Mouse (Mus musculus) midbrain, embryonic 16.5 days (tissue): ENCODE results near the gene Pigv. TPM values are rescaled to one million over a fixed set of nuclear protein-coding genes. Genes with fewer than 3 reads are reported as not detected.

Source experiments
- ATAC-seq: fragments of 200-750 bp; cut with Nextera tagmentation; 2 replicates; pipeline ENCODE4 v1.8.0; 2017; ENCODE audit warnings: moderate TSS enrichment
- H3K27ac ChIP-seq: fragments of 300-500 bp; sonication (generic); 2 replicates; pipeline ENCODE4 v1.5.1; 2014; ENCODE audit warnings: mild to moderate bottlenecking, low read length, mixed read lengths
- H3K27me3 ChIP-seq: fragments of 300-500 bp; sonication (generic); 2 replicates; pipeline ENCODE4 v1.6.1; 2014; ENCODE audit warnings: low read depth, low read length, mixed read lengths; ENCODE audit not compliant: control insufficient read depth, insufficient read depth
- H3K36me3 ChIP-seq: fragments of 300-500 bp; sonication (generic); 2 replicates; pipeline ENCODE4 v1.6.1; 2014; ENCODE audit warnings: mild to moderate bottlenecking, low read length, moderate library complexity, mixed read lengths; ENCODE audit not compliant: control insufficient read depth, insufficient read depth
- H3K4me1 ChIP-seq: fragments of 300-500 bp; sonication (generic); 2 replicates; pipeline ENCODE4 v1.6.1; 2014; ENCODE audit warnings: mild to moderate bottlenecking, low read length, mixed read lengths; ENCODE audit not compliant: control insufficient read depth, insufficient read depth
- H3K4me2 ChIP-seq: fragments of 300-500 bp; sonication (generic); 2 replicates; pipeline ENCODE4 v1.6.1; 2014; ENCODE audit warnings: mild to moderate bottlenecking, low read length, mixed read lengths
- H3K4me3 ChIP-seq: fragments of 300-500 bp; sonication (generic); 2 replicates; pipeline ENCODE4 v1.5.1; 2014; ENCODE audit warnings: low read depth, mild to moderate bottlenecking, low read length, moderate library complexity, mixed read lengths
- H3K9ac ChIP-seq: fragments of 300-500 bp; sonication (generic); 2 replicates; pipeline ENCODE4 v1.6.1; 2014; ENCODE audit warnings: low read depth, low read length, mixed read lengths
- H3K9me3 ChIP-seq: fragments of 300-500 bp; sonication (generic); replicated peaks from 2 replicates; pipeline ENCODE4 v1.6.1; 2014; ENCODE audit warnings: mild to moderate bottlenecking, low read length, mixed read lengths; ENCODE audit not compliant: control insufficient read depth, poor library complexity, severe bottlenecking
- WGBS: fragments of 180-500 bp; shearing (Covaris S2); extraction: QIAGEN DNeasy Blood & Tissue Kit; methylation state at CpG from one replicate; pipeline ENCODE4 v1.1.7; 2014; 5-methylcytosine and 5-hydroxymethylcytosine counted together
- polyA plus RNA-seq: library from polyadenylated mRNA; unstranded; fragments of >200 nt; fragmentation: Nextera tagmentation; extraction: Ambion mirVana; gene quantifications from 2 replicates; pipeline ENCODE4 v1.2.1, GENCODE M21; 2015

Gene Pigv
- polyA plus RNA-seq, 1 experiment from 2014 or later, result 18.5 TPM

- Histone ChIP-seq H3K4me2 (no peak overlapping the region), H3K9me3 (no peaks in the 10 kb centered on the region), H3K4me3 (no peak overlapping the region), H3K4me1 (no peaks in the 10 kb centered on the region), H3K27ac (0 out of 2 replicates have a peak overlapping the region, but pooled peaks have one; percentile 32), H3K27me3 (no peaks in the 10 kb centered on the region), H3K9ac (no peak overlapping the region), H3K36me3 (0 out of 2 replicates have a peak, but pooled peaks cover 3% of the 10 kb centered on the region)
- WGBS, result 80% methylated on average over 11 of the region's 11 CpGs
- ATAC-seq, result no peak
Measured at GRCm38 (mm10) chr4:133700905-133701368, 28.5 kb upstream of the Pigv start.

GRCm38 (mm10) chr4:133695363-133695762 lies 22.9 kb upstream of the Pigv start:
- no peak for ATAC-seq
- H3K4me3 ChIP-seq, result no peak overlapping the region
- H3K9me3 ChIP-seq, result no peaks in the 10 kb centered on the region
- H3K27me3 ChIP-seq, result no peaks in the 10 kb centered on the region
- H3K4me1 ChIP-seq, result no peaks in the 10 kb centered on the region
- no peak overlapping the region for H3K9ac ChIP-seq
- peaks cover 43% of the 10 kb centered on the region for H3K36me3 ChIP-seq
- no peak overlapping the region for H3K4me2 ChIP-seq
- no peak overlapping the region for H3K27ac ChIP-seq
- 87% methylated on average over 3 of the region's 3 CpGs for WGBS

- H3K4me1 ChIP-seq, result no peaks in the 10 kb centered on the region
- no peak overlapping the region for H3K4me3 ChIP-seq
- H3K27me3 ChIP-seq, result no peaks in the 10 kb centered on the region
- no peaks in the 10 kb centered on the region for H3K9me3 ChIP-seq
- ATAC-seq, result no peak
- WGBS, result 61% methylated on average over 5 of the region's 5 CpGs
- peaks cover 63% of the 10 kb centered on the region for H3K36me3 ChIP-seq
- H3K27ac ChIP-seq, result no peak overlapping the region
- H3K9ac ChIP-seq, result no peak overlapping the region
- H3K4me2 ChIP-seq, result no peak overlapping the region
Measured at GRCm38 (mm10) chr4:133690252-133690651, 17.8 kb upstream of the Pigv start.

GRCm38 (mm10) chr4:133688417-133689067 lies 16.1 kb upstream of the Pigv start:
- ATAC-seq, result no peak
- Histone ChIP-seq H3K4me2 (no peak overlapping the region), H3K9ac (no peak overlapping the region), H3K27me3 (no peaks in the 10 kb centered on the region), H3K4me3 (no peak overlapping the region), H3K4me1 (no peaks in the 10 kb centered on the region), H3K36me3 (peaks cover 62% of the 10 kb centered on the region), H3K9me3 (no peaks in the 10 kb centered on the region), H3K27ac (no peak overlapping the region)
- WGBS, result 67% methylated on average over 7 of the region's 7 CpGs

GRCm38 (mm10) chr4:133687126-133687525 lies 14.7 kb upstream of the Pigv start:
- ATAC-seq, result no peak
- H3K27ac ChIP-seq, result no peak overlapping the region
- WGBS, result 90% methylated on average over 5 of the region's 5 CpGs
- H3K4me2 ChIP-seq, result no peak overlapping the region
- H3K4me3 ChIP-seq, result no peak overlapping the region
- H3K9me3 ChIP-seq, result no peaks in the 10 kb centered on the region
- no peak overlapping the region for H3K9ac ChIP-seq
- peaks cover 53% of the 10 kb centered on the region for H3K36me3 ChIP-seq
- H3K4me1 ChIP-seq, result no peaks in the 10 kb centered on the region
- H3K27me3 ChIP-seq, result no peaks in the 10 kb centered on the region

GRCm38 (mm10) chr4:133686512-133686911 lies 14.1 kb upstream of the Pigv start:
- no peaks in the 10 kb centered on the region for H3K27me3 ChIP-seq
- H3K36me3 ChIP-seq, result peaks cover 49% of the 10 kb centered on the region
- H3K4me1 ChIP-seq, result no peaks in the 10 kb centered on the region
- H3K27ac ChIP-seq, result no peak overlapping the region
- H3K4me3 ChIP-seq, result no peak overlapping the region
- no peak overlapping the region for H3K9ac ChIP-seq
- no peak overlapping the region for H3K4me2 ChIP-seq
- H3K9me3 ChIP-seq, result no peaks in the 10 kb centered on the region
- WGBS, result 90% methylated on average over 11 of the region's 11 CpGs
- no peak for ATAC-seq

GRCm38 (mm10) chr4:133680206-133680786 lies 7.8 kb upstream of the Pigv start:
- Histone ChIP-seq H3K36me3 (peaks cover 23% of the 10 kb centered on the region), H3K9me3 (no peaks in the 10 kb centered on the region), H3K9ac (no peak overlapping the region), H3K4me2 (no peak overlapping the region), H3K4me1 (no peaks in the 10 kb centered on the region), H3K27ac (no peak overlapping the region), H3K4me3 (no peak overlapping the region), H3K27me3 (no peaks in the 10 kb centered on the region)
- ATAC-seq, result no peak
- WGBS, result 82% methylated on average over 14 of the region's 14 CpGs

- H3K4me1 ChIP-seq, result no peaks in the 10 kb centered on the region
- no peak for ATAC-seq
Measured at GRCm38 (mm10) chr4:133679629-133680028, 7.2 kb upstream of the Pigv start.

GRCm38 (mm10) chr4:133677266-133677665 lies 4.8 kb upstream of the Pigv start:
- Histone ChIP-seq H3K9me3 (no peaks in the 10 kb centered on the region), H3K4me1 (peaks cover 8% of the 10 kb centered on the region), H3K4me2 (no peak overlapping the region), H3K27ac (no peak overlapping the region), H3K27me3 (no peaks in the 10 kb centered on the region), H3K9ac (no peak overlapping the region), H3K4me3 (no peak overlapping the region), H3K36me3 (peaks cover 5% of the 10 kb centered on the region; the same call in 1 of the 2 replicates)
- ATAC-seq, result no peak
- WGBS, result 74% methylated on average over 7 of the region's 7 CpGs

More at GRCm38 (mm10) chr4:133679629-133680028, 7.2 kb upstream of the Pigv start:
- Histone ChIP-seq H3K4me3 (no peak overlapping the region), H3K27ac (no peak overlapping the region), H3K27me3 (no peaks in the 10 kb centered on the region), H3K36me3 (peaks cover 16% of the 10 kb centered on the region; the same call in 1 of the 2 replicates), H3K9ac (no peak overlapping the region), H3K4me2 (no peak overlapping the region), H3K9me3 (no peaks in the 10 kb centered on the region)
- WGBS, result 90% methylated on average over 7 of the region's 7 CpGs
